Mouse (Mus musculus) left cerebral cortex, adult 18-20 months (tissue): ENCODE measurements at regions not wholly inside any gene's neighbourhood (a gene's known extent, or its start where the extent isn't known, plus 50 kb on each side); places are given as distances from the start of the nearest gene placed in this dataset.
"Not testable (repeated sequence)": the region's sequence is repeated elsewhere in the genome, so short reads cannot be mapped to it uniquely, and the experiment has no call there.

ENCODE experiments used
- DNase-seq, 2 experiments: peaks; one replicate each; pipeline ENCODE4 v3.0.0; 2021 to 2022; ENCODE audit warnings: low spot score in 2 of 2, mixed read lengths in 1 of 2

DNA sequence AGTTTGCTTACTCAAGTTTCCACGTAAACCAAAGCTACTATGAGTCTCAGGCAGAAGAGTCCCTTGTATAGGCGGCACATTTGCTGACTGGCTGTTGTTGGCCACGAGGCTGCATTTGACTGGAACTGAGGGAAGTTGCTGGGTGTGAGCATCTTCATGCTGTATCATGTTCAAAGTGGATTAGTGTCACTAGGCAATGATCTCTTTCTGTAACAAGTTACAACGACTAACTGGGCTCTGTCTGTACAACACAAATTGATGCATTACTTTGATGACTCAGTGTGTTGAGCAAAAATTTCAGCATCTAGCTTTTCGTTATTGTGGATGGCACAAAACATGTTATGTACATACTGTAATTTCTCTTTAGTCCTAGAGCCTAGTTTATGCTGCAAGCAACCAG lies 203.7 kb upstream of the P2ry1 start:
- no peak for DNase-seq

DNA sequence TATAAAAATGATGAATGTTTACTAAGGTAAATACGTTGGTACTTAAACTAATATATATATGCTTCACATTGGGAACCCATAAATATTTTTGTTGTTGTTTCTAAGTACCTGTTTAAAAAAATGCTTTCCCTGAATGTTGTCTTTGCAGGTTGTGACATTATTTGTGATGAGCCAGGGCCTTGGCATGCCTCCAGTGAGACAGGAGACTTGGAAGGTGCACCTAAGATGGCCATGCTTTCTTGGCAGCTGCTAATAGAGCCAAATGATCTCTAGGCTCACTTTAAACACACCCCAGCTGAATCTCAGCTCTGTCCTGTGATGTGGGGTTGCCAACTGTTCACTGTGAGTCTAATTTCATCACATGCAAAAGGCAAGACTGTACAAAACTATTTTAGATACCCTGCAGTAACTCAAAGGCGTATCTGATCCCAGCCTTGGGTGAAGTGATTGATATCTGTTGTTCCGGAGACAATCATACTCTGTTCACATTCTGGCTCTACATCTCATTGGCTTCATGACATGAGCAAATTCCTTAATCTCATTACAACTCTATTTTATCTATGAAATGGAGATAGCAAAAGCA lies 197.8 kb upstream of the P2ry1 start:
- no peak for DNase-seq

DNA sequence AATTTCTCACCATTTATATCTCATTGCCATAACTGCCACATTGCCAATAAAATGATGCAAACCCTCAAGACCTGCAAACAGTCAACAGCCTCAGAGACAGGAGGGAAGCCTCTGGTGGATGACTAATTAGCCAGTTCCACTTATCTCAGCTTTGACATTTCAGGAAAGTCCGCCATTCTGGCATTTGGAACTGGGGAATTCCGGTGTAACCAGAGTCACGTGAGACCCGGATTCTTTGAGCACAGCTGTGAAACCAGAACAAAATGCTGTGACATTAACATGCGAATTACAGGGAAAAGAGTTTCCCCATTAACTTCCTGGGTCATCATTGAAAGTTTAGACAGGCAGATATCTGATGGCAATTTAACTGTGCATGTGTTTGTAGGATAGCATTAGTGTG lies 190.7 kb upstream of the P2ry1 start:
- no peak for DNase-seq

DNA sequence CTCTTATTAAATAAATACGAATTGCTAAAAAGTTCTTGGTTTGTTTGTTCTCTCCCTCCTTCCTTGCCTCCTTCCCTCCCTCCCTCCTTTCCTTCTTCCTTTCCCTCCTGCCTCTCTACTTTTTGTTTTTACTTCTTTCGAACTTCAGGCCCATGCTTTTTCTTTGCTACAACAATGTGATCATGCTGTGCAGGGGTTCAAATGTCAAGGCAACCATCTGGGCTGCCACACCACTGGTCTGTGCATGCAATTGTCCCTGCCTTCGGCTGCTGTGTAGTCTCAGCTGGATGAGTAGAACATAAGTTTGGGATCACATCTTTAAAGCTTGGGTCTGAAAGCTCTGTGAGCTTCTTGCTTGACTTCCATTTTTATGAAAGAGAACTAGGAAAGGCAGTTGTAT lies 189.1 kb upstream of the P2ry1 start:
- DNase-seq: no peak

DNA sequence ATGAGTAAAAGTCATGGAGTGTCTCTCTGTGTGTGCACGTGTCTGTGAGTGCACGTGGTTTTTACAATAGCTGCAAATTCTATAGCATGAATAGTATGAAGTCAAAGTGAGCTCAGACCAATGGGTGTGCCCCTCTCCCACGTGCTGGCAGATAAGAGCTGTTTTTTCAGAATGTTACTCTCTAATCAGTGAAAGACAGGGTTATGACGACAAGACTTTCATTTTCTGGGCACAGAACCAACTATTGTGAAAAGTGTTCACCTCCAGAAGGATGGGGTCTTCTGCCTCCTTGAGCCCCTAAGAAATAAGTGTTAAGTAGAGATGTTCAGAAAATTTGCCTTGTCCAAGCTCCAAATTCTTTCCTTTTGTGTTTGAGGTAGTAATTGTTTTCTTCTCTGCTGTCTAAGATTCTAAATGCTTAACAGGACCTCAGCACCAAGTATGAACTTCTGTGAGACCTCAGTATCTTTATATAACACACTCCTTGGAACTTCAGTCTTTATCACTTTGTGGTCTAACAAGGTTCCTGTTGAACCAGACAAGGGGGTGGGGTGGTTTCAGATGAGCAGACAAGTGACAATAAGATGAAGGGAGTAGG lies 182.8 kb upstream of the P2ry1 start:
- no peak for DNase-seq

DNA sequence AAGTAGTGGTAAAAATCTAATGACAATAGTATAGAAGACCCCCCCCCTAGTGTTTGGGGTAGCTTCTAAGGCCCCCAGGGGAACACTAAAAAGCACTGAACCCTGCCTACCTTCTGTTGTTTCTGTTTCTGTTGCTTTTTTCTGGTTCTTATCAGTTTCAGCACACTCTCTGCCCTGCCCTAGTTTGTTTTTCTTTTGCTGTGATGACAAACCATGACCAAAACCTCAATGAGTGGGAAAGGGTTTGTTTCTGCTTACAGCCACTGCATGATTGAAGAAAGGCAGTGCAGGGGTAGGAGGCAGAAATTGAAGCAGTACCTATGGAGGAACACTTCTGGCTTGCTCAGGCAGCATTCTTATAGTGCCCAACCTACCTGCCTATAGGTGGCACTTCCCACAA lies 181.1 kb upstream of the P2ry1 start:
- no peak for DNase-seq

DNA sequence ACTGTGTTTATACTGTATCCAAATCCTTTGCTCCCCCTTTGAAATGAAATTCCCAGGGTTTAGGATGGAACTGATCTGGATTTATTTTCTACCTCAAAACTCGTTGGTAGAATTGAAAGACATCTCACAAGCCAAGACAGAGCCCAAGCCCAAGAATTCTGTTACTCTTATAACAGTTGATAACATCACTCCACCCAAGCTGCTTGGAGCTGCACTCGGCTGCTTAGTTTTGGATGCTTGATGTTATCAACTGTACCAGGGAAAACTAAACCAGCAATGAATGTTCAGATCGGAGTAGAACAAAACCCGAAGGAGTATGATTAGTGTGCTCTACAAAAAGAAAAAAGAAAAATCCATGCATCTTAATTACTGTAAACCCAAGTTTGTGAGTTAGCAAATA lies 175.8 kb upstream of the P2ry1 start:
- no peak for DNase-seq

DNA sequence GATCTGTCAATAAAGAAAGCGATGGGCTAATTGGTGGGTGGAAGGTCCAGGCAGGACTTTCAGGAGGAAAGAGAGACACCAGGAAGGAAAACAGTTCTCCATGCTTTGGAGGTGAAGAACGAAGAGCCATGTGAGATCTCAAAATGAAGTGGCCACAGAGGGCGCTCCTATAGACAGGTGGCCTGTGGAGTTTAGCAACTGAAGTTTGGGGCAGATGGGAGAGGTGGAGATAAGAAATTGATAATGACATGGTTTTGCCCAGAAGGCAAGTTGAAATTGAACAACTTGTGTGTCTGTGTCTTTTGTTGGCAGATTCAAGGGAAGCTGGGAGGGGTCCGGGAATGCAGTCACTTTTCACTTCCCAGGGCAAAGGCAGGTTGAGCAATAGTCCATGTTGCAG lies 170.2 kb upstream of the P2ry1 start:
- no peak for DNase-seq

DNA sequence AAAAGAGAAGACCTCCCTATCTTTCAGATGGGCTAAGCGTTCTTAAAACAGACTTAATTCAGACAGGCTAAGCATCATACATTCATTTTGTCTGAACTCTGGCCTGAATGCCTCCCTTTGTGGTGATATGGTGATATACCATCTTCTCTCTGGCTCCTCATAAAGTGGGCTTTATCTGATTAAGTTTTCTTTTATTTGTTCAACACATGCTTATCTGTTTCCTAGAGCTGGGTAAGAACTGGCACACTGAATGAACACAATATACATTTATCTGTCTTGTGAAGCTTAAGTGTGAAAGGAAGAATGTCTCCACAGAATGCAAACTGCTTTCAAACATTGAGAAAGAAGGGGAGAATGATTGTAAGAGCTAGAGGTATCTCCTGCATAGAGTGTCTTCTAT lies 160.7 kb upstream of the P2ry1 start:
- no peak for DNase-seq

DNA sequence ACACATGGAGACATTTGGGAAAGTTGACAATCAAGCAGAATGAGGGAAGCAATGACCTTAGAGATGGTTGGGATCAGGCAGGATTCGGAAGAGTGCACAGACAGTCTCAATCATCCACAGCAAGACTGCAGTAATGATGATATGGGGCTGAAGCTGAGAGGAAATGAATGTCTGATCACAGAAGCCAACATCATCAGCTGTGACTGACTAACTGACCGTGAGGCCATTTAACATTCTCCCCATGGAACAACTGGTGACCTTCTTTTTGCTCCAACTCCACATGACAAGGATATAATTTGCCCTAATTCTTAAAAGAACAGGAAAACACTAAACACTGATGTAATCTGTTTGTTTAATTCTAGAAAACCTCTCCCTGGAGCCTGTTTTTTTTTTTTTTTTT lies 157.3 kb upstream of the P2ry1 start:
- DNase-seq: no peak

DNA sequence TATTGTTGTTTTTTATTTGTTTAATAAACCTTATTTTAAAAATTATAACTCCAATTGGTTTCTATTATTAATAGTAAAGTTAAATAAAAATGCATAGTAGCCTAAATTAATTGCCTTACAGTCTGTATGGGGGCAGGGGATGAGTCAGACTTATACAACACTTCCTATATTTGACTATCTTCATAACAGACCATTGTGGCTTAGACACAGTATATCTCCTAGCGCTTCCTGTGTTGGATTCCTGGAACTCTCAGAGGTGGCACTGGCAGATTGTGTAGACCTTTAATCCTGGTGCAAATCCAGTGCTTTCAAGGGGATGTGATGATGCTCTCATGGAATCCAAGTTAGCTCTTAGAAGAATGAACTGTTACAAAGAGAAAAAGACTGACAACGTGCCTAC lies 154.2 kb upstream of the P2ry1 start:
- DNase-seq: no peak

DNA sequence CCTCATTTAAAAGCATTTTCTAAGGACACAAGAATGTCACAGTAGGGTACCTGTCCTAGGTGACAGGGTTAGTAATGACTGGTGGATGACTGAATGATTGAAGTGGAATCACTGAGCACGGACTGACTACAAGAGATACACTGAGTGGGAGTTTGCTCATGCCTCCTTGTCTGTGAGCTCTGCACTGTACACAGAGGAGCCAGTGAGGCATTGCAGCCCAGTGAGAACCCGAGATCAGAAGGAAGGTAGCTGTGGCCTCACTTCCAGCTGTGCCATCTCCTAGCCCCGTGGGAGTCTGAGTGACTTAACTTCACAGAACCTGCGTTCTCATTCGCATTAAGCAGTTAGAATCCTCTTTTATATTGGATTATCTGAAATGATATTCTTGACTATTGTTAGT lies 148.8 kb upstream of the P2ry1 start:
- DNase-seq: no peak

DNA sequence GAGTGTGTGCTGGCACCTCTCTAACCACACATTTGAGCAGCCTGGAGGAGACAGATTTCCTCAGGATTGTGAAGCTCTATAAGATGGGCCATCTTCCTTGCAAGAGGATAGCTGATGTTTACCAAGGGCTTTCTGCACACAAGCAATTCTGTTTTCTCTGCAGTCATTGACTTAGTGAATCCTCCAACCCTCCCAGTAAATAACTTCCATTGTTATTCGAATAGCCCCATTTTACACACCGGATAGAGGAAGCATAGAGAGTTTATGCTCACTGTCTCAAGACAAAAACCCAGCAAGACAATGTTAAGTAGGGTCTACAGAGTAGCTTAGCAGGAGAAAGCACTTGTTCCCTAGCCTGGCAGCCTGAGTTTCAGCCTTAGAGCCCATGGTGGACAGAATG lies 146.9 kb upstream of the P2ry1 start:
- no peak for DNase-seq

DNA sequence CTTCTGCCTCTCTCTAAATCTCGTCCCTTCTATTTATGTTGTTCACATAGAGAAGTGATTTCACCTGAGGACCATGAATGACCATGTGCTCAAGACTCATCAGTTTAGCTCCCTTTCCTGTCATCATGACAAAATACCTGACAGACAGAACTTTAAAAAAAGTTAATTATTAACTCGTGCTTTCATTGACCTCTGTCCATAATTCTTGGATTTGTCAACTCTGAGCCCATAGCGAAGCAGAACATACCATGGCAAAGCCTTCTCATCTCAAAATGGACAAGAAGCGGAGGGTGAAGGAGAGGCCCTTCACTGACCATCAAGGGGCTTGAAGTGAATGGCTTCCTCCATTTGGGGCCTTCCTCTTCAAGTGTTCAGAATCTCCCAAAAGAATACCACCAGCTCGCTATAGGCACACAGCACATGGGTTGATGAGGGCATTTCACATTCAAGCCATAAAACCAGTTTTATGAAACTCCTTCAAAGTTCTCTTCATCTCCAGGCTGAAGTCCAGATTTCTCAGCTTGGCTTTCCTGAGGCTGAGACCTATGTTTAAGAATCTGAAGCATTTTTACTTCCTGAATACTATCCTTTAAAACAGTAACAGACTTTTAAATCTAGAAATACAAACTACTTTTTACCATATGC lies 144.0 kb upstream of the P2ry1 start:
- no peak for DNase-seq

DNA sequence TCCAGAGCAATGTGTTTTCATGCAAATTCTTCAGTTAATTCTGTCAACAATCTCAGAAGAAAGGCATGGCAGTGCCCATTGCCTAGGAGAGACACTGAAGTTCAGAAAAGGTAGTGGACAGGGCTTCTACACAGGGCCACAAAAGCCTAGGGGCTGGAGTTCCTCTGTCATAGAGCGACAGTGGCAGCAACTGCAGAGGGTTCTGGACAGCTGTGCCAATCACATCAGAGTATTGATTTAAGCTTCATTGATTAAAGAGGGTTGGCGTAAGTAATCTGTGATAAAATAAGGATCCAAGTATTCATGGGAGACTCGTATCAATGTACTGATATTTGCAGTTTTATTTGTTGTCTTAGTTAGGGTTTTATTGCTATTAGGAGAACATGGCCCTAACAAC lies 143.5 kb upstream of the P2ry1 start:
- DNase-seq: no peak

DNA sequence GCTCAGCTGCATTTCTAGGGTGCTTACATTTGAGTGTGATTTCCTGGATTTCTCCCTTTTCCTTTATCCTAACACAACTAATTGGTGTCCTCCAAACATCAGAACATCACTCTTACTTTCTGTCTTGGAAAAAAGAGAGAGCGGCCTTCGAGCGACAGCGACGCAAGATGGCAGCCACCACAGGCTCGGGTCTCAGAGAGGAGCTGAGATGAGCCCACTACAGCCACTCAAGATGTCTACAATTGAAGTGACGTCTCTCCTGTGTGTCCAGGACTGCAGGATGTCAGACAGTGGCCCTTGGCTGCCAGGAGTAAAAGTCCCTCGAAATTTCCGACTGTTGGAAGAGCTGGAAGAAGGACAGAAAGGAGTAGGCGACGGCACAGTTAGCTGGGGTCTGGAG lies 125.7 kb upstream of the P2ry1 start:
- not testable (repeated sequence) for DNase-seq

DNA sequence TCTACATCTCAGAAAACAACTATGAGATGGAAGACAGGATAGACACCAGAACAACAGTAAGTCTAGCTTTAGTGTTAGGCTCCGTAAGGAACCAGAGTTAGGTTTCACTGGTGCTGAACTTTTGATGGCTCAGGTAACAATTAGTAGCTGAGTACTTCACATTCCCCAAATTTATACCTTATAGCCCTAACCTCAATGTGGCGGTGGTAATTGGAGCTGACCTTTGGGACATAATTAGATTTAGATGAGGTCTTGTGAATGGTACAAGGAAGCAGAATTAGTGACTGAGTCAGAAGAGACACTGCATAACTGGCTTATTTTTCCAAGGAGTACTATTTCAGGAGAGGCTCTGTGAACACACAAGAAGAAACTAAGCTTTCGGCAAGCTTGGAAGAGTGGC lies 123.7 kb upstream of the P2ry1 start:
- DNase-seq: no peak

DNA sequence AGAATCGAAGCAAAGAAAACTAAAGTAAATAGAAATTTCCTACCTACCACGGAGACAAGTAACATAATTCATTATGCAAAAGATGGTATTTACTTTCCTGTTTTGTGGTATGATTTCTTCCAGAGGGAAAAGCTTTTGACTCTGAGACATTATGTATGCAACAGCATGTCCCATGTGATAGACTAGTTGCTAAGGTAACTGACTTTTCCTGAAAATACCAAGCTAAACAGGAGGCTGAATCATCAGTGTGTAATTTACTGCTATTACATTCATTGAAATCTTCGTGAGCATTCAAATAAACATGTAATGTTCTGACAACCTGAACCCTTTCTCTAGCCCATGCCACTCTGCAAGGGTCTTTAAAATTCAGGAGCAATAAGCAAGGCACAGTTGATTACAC lies 118.6 kb upstream of the P2ry1 start:
- DNase-seq: no peak

DNA sequence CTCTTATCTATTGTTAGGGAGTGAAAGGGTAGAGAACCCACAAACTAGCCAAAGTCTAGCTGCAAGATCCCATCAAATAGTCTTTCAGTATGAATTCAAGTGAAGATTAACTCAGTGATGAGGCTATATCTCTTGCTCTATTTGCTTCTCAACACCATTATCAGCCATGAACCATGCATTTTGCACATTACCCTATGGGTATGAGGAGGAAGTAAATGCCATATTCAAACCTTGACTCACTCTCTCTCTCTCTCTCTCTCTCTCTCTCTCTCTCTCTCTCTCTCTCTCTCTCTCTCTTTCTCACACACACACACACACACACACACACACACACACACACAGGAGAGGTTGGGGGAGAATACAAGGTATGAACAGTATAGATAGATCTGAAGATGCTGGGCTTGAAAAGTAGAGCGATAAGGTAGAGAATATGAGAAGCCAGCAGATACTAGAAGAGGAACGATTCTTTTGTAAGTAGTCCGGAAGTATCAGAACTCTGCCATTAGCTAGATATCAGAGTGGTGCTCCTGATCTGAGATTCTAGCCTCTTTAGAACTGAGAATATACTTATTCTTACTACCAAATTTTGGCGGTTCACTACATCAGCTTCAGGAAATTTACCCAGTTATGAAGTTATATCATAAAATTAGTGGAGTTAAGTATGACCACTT lies 113.3 kb upstream of the P2ry1 start:
- no peak for DNase-seq

DNA sequence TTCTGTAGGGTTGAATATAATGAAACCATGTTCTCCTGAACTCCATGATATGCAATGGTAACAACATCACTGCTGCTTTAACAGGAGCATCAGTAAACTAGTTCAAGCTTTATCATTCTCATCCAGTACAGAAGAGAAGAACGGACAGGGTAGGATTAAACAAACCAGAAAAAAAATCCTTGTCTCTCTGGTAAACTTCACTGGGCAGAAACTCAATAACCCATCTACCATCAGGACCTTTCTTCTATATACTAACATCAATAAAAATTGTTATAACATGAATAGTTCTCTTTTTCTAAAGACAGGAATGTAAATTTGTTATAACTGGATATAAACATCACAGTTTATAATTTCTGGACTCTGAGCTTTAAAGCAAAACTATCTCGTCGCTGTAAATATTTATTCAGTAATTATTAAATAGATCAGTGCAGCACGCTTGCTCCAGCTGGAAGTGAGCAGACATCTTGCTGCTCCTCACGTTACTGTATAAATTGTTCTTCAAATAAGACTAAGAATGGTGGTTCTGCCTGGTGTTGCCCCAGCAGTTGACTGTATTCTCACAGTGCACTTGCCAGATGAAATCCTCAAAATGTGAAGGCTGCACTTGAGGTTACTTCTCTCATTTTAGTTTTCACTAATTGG lies 104.8 kb upstream of the P2ry1 start:
- no peak for DNase-seq

DNA sequence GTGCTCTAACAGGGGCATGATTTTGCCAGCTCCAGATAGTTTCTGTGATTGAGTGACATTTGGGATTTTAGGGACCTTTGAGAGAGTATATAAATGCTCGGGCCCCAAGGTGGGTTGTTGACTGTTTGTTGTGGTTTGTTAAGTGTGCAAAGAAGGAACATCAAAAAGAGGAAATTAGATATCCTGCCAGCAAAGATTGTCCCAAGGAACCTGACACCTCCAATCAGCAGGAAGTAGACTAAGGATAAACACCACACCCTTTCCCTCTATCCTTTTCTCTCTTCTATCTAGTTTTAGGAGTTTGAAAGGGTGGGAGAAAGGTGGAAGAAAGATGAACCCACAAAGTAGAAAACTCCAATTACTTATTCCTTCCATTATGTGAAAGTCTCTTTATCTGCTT lies 103.9 kb upstream of the P2ry1 start:
- DNase-seq: no peak

DNA sequence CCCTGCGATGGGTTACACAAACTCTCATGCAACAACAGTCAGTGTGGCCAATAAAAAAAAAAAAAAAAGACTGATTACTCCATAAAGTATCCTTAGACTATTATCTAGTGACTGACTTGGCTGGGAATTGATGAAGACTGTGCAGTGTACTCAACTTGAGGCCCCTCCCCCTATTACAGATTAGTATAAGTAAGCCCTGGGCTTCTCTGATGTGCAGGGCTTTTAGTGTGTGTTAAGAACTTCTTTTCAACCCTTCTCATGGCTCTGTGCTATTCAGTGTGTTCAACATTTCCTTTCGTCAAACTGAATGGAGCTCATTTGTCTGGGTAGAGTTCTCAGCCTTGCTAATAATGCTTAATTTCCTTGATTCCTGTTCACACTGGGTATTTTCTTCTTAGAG lies 101.0 kb upstream of the P2ry1 start:
- no peak for DNase-seq
